Mouse (Mus musculus) forebrain, embryonic 14.5 days (tissue): ENCODE data around the gene Hoxb5. TPM values are rescaled to one million over a fixed set of nuclear protein-coding genes. Genes with fewer than 3 reads are reported as not detected.

Experiments
- ATAC-seq: fragments of 200-750 bp; cut with Nextera tagmentation; 2 replicates; pipeline ENCODE4 v1.8.0; 2017; ENCODE audit warnings: mild to moderate bottlenecking, moderate library complexity
- DNase-seq: peaks from one replicate; pipeline ENCODE4 v3.0.0-alpha.2; 2015; ENCODE audit warnings: low spot score
- H3K27ac ChIP-seq: fragments of 300-500 bp; sonication (generic); 2 replicates; pipeline ENCODE4 v1.5.1; 2014; ENCODE audit warnings: low read depth, mild to moderate bottlenecking, control low read depth, low read length, moderate library complexity
- H3K27me3 ChIP-seq: fragments of 300-500 bp; sonication (generic); replicated peaks from 2 replicates; pipeline ENCODE4 v1.6.1; 2014; ENCODE audit warnings: low read length, control low read depth, mixed read lengths; ENCODE audit not compliant: control insufficient read depth, insufficient read depth
- H3K36me3 ChIP-seq: fragments of 300-500 bp; sonication (generic); 2 replicates; pipeline ENCODE4 v1.6.1; 2014; ENCODE audit warnings: low read length, control low read depth; ENCODE audit not compliant: control insufficient read depth, insufficient read depth
- H3K4me1 ChIP-seq: fragments of 300-500 bp; sonication (generic); 2 replicates; pipeline ENCODE4 v1.6.1; 2014; ENCODE audit warnings: antibody characterized with exemption, low read length, control low read depth; ENCODE audit not compliant: control insufficient read depth, insufficient read depth
- H3K4me2 ChIP-seq: fragments of 300-500 bp; sonication (generic); 2 replicates; pipeline ENCODE4 v1.6.1; 2014; ENCODE audit warnings: mild to moderate bottlenecking, control low read depth, low read length
- H3K4me3 ChIP-seq: fragments of 300-500 bp; sonication (generic); 2 replicates; pipeline ENCODE4 v1.5.1; 2014; ENCODE audit warnings: low read depth, low read length, control low read depth
- H3K9ac ChIP-seq: fragments of 300-500 bp; sonication (generic); 2 replicates; pipeline ENCODE4 v1.6.1; 2014; ENCODE audit warnings: mild to moderate bottlenecking, low read length, control low read depth, moderate library complexity
- H3K9me3 ChIP-seq: fragments of 300-500 bp; sonication (generic); replicated peaks from 2 replicates; pipeline ENCODE4 v1.6.1; 2016; ENCODE audit warnings: low read length, control low read depth, mixed read lengths; ENCODE audit not compliant: control insufficient read depth
- WGBS: fragments of 180-500 bp; shearing (Covaris S2); extraction: QIAGEN DNeasy Blood & Tissue Kit; methylation state at CpG from one replicate; pipeline ENCODE4 v1.1.7; 2014; 5-methylcytosine and 5-hydroxymethylcytosine counted together
- polyA plus RNA-seq: library from polyadenylated mRNA; unstranded; fragments of >200 nt; fragmentation: Nextera tagmentation; extraction: Ambion mirVana; gene quantifications from 2 replicates; pipeline ENCODE4 v1.2.1, GENCODE M21; 2014

Hoxb5 gene
- polyA plus RNA-seq, 1 experiment from 2014 or later, result not detected

DNA sequence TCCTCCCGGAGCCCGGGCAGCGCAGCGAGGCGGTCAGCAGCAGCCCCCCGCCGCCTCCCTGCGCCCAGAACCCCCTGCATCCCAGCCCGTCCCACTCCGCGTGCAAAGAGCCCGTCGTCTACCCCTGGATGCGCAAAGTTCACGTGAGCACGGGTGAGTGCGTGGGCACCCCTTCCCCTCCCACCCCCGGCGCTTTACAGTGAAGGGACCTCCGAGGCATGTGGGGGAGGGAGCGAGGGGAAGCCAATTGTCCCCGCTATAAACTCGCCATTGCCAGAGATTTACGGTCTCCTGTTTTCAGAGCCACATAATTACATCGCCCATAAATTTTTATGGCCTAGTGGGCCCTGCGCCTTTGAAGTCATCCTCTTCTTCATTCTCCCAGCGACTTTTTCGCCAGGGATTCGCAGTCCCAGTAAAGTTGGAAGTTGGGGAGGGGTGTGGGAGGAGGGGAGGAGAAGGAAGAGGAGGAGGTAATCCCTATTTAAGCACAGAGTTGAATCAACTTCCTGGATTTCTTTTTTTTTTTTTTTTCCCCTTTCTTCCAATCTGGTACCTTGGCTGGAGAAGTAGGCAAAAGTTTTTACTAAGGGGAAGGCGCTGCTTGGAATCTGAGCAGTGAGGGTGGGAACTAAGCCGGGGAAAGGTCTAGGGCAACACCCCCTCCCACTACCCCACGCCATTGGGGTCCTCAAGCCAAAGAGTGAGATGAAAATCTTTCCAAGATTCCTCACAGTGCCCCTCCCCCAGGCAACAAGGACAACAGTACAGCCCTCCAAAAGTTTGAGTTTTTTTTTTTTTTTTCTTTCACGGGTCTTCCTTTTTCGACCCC lies 16.2 kb downstream of the Hoxb5 start:
- Histone ChIP-seq H3K27ac (no peak overlapping the region), H3K27me3 (peaks cover 100% of the 10 kb centered on the region), H3K4me1 (no peaks in the 10 kb centered on the region), H3K9ac (no peak overlapping the region), H3K4me2 (peak overlapping the region; percentile 31), H3K36me3 (no peaks in the 10 kb centered on the region), H3K4me3 (peak overlapping the region; percentile 6; the same call in 1 of the 2 replicates), H3K9me3 (no peaks in the 10 kb centered on the region)
- 0% methylated on average over 29 of the region's 34 CpGs for WGBS
- ATAC-seq, result no peak
- DNase-seq, result no peak

DNA sequence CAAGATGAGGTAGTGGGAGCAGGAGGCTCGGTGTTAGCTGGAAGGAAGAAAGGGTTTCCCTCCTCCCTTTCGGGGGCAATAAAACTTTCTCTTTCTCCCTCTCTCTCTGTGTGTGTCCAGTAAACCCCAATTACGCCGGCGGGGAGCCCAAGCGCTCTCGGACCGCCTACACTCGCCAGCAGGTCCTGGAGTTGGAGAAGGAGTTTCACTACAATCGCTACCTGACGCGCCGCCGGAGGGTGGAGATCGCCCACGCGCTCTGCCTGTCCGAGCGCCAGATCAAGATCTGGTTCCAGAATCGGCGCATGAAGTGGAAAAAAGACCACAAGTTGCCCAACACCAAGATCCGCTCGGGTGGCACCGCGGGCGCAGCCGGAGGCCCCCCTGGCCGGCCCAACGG lies 16.8 kb downstream of the Hoxb5 start:
- WGBS, result under 1% methylated on average over 29 of the region's 29 CpGs
- peaks cover 100% of the 10 kb centered on the region for H3K27me3 ChIP-seq
- DNase-seq (no peak), ATAC-seq (no peak)
- H3K4me2 ChIP-seq, result no peak overlapping the region
- no peaks in the 10 kb centered on the region for H3K36me3 ChIP-seq
- no peak overlapping the region for H3K9ac ChIP-seq
- no peaks in the 10 kb centered on the region for H3K9me3 ChIP-seq
- no peak overlapping the region for H3K27ac ChIP-seq
- H3K4me1 ChIP-seq, result no peaks in the 10 kb centered on the region
- H3K4me3 ChIP-seq, result no peak overlapping the region

DNA sequence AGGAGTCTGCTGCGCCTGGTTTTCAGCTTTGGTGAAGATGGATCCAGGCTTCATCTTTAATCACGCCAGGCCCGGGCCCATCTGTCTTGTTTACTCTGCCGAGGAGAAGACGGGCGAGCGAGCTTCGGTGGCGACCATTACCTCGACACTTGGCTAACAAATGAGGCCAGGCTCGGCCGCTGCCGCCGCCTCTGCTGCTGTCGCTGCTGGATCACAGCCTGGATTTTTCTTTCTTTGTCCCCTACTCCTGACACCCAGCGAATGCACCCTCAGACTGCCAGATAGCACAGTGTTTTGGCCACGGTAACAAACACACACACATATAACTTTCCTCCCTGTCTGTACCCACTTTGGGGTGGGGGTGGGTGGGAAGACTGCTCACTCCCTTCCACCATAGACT lies 17.6 kb downstream of the Hoxb5 start:
- H3K27ac ChIP-seq, result no peak overlapping the region
- ATAC-seq, result no peak
- WGBS, result 4% methylated on average over 17 of the region's 17 CpGs

DNA sequence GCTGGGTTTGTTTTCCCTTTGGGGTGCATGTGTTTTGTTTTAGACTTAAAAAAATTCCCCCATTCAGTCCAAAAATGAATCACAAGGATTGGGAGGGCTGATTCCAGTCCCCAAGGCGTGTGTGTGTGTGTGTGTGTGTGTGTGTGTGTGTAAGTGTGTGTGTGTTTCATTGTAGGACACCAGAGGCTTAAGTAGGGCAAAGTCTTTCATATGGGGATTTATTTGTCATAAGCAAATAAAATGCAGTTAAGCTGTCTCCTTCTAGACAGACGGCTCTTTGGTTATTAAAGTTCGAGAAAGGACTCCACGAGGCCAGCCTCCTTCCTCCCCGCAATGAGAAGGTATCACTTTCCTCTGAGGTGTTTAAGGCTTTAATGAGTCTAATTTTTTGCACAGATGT lies 18.7 kb downstream of the Hoxb5 start:
- no peaks in the 10 kb centered on the region for H3K9me3 ChIP-seq
- no peaks in the 10 kb centered on the region for H3K36me3 ChIP-seq
- H3K27me3 ChIP-seq, result peaks cover 100% of the 10 kb centered on the region
- no peaks in the 10 kb centered on the region for H3K4me1 ChIP-seq
- no peak overlapping the region for H3K9ac ChIP-seq
- no peak overlapping the region for H3K4me2 ChIP-seq
- no peak for ATAC-seq
- DNase-seq, result no peak
- H3K4me3 ChIP-seq, result no peak overlapping the region
- 6% methylated on average over 5 of the region's 5 CpGs for WGBS
- no peak overlapping the region for H3K27ac ChIP-seq

More for the DNA sequence above, 17.6 kb downstream of the Hoxb5 start:
- Histone ChIP-seq H3K4me2 (no peak overlapping the region), H3K27me3 (peaks cover 100% of the 10 kb centered on the region), H3K9ac (no peak overlapping the region), H3K9me3 (no peaks in the 10 kb centered on the region), H3K4me3 (no peak overlapping the region), H3K4me1 (no peaks in the 10 kb centered on the region), H3K36me3 (no peaks in the 10 kb centered on the region)
- no peak for DNase-seq

DNA sequence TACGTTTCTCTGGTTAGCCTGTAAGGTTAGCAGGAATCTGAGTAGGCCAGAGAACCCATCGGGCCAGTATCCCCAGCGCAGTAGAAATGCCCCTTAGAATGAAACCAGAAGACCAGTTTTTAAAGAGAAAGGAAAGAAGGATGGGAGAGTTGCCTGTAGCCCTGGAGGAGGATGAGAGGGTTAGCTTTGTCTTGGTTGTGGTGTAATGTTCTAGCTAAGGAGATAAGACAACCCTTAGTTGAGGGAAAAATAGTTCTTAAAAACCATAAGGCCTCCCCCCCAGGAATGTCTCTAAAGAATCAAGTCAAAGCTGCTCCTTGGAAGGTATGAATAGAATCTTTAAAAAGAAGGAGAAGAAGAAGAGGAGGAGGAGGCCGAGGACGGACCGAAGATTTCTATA lies 19.6 kb downstream of the Hoxb5 start:
- no peak for DNase-seq
- 0% methylated on average over 6 of the region's 6 CpGs for WGBS
- H3K4me2 ChIP-seq, result no peak overlapping the region
- no peak overlapping the region for H3K27ac ChIP-seq
- no peaks in the 10 kb centered on the region for H3K36me3 ChIP-seq
- H3K9me3 ChIP-seq, result no peaks in the 10 kb centered on the region
- no peak for ATAC-seq
- no peak overlapping the region for H3K4me3 ChIP-seq
- no peaks in the 10 kb centered on the region for H3K4me1 ChIP-seq
- peaks cover 100% of the 10 kb centered on the region for H3K27me3 ChIP-seq
- no peak overlapping the region for H3K9ac ChIP-seq

DNA sequence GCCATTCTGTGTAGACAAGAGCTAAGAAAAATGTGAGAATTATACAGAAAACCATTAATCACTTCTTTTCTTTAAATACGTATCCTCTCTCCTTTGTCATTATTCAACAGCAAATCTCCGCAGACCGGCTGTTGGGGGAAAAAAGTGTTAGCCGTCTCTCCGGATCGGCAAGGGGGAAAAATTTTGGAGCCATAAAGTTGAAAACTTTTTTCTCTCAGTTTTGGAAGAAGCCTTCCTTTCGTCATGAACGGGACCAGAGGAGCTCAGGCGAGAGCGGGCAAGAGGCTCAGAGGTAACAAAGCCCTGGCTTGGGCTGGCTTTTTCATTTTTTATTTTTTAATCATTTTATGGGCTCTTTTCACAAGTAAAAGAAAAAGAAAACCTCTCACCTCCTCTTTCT lies 20.0 kb downstream of the Hoxb5 start, which contains the start of gene Hoxb3:
Gene Hoxb3 (plus strand): TSS at position 173 of the 400 bp plus-strand sequence.
- Histone ChIP-seq H3K4me1 (no peaks in the 10 kb centered on the region), H3K4me3 (no peak within 1 kb of the TSS), H3K4me2 (no peak within 1 kb of the TSS), H3K27ac (no peak within 1 kb of the TSS), H3K9me3 (no peaks in the 10 kb centered on the region), H3K27me3 (peaks cover 100% of the 10 kb centered on the region), H3K36me3 (no peaks in the 10 kb centered on the region), H3K9ac (no peak within 1 kb of the TSS)
- ATAC-seq (no peak), DNase-seq (no peak)
- 2% methylated on average over 10 of the region's 10 CpGs for WGBS

DNA sequence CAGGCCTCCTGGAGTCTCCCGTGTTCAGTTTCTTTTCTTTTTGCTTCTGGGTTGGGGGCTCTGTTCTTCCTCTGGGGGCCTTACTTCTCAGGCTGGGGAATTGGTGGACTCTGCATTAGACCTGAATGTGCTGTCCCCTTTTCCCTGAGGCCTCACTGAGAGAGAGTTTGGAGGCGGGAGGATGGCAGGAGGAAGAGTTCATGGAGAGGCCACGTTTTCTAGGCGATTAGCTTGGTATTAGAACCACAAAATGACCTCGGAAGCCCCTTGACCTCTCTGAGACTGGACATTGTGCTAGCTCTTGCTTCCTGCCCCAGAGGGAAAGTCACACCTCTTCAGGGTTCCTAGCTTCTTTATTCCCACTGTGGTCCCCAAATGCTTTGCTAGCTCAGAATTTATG lies 21.0 kb downstream of the Hoxb5 start:
- Histone ChIP-seq H3K9me3 (no peaks in the 10 kb centered on the region), H3K27ac (no peak overlapping the region), H3K4me2 (no peak overlapping the region), H3K27me3 (peaks cover 100% of the 10 kb centered on the region), H3K36me3 (no peaks in the 10 kb centered on the region), H3K4me1 (no peaks in the 10 kb centered on the region), H3K4me3 (no peak overlapping the region), H3K9ac (no peak overlapping the region)
- under 1% methylated on average over 5 of the region's 5 CpGs for WGBS
- ATAC-seq (no peak), DNase-seq (no peak)

DNA sequence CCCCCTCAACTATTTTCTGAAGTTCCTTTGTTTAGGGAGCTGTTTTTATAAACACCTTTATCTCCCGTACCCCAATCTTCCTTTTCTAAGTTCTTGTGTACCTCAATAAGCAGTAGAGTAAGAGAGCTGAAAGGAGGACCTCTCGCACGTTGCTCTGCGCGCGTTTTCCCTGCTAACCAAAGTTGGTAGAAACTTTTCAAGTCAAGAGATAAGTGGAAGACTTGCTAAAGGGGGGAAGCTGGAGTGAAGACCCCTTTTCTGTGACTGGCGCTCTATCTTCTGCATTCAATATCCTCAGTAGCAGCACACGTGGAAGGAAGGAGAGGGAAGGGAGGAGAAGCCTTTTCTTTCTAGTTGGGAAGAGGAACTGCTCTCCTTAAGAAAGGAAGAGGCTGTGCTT lies 21.8 kb downstream of the Hoxb5 start:
- DNase-seq (no peak), ATAC-seq (no peak)
- Histone ChIP-seq H3K4me2 (no peak overlapping the region), H3K9me3 (no peaks in the 10 kb centered on the region), H3K27me3 (peaks cover 100% of the 10 kb centered on the region), H3K9ac (no peak overlapping the region), H3K4me3 (no peak overlapping the region), H3K27ac (no peak overlapping the region), H3K36me3 (no peaks in the 10 kb centered on the region), H3K4me1 (no peaks in the 10 kb centered on the region)
- 3% methylated on average over 8 of the region's 8 CpGs for WGBS

DNA sequence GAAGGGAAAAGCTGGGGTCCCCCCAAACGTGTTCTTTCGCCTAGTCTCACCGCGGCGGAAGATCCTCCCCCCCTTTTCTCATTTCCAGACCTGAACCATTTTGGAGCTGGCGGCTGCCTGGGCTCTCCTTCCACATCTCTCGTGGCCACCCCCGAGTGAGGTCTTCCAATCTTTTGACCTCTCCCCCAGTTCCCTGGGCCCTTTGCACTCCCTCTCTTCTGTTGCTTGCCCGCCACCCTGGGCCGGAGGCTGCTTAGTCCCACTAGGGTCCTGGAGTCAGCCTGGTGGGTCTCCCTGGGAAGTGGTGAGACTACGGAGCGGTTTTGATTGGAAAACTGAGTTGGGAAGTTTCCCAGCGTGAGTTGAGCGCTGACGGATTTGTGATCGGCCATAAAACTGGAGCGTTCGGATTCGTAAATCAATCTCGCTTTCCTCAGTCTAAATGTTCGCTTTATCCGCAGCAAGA lies 22.6 kb downstream of the Hoxb5 start:
- no peak overlapping the region for H3K4me2 ChIP-seq
- no peak overlapping the region for H3K9ac ChIP-seq
- no peaks in the 10 kb centered on the region for H3K9me3 ChIP-seq
- ATAC-seq (no peak), DNase-seq (no peak)
- H3K36me3 ChIP-seq, result no peaks in the 10 kb centered on the region
- H3K4me1 ChIP-seq, result no peaks in the 10 kb centered on the region
- 2% methylated on average over 22 of the region's 22 CpGs for WGBS
- H3K27me3 ChIP-seq, result peaks cover 100% of the 10 kb centered on the region
- no peak overlapping the region for H3K4me3 ChIP-seq
- no peak overlapping the region for H3K27ac ChIP-seq
